Mouse (Mus musculus): Measurements from ENCODE around the gene Cisd3.

Cisd3 gene

DNA sequence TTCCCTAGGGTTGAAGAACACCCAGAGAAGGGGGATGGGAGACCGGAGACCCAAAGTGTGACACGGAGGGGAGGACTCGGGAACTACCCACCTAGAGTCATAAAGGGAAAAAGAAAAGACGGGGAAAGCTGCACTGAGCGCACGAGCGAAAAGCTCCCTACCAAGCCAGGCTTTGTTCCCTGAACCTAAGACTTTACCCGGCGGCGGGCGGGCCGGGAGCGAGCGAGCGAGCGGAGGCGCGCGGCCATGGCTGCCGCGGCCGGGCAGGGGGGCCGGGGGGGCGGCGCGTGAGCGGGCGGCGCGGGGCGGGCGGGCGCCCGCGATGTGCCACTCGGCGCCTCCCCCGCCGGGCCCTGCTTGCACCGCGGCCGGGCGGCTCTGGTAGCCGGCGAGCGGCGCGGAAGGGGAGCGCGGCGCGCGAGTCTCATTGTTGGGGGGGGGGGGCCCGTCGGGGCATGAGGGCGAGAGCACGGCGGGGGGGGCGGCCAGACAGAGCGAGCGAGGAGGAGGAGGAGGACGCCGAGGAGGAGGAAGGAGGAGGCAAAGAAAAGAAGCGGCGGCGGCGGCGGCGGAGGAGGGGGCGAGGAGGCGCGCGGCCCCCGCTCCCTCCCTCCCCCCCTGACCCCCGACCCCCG is 22.6 kb upstream of the Cisd3 start, which contains the start of gene Mllt6:
Mllt6 (plus strand) TSS at position 522 of the 635 bp plus-strand sequence.
- no peak for DNase-seq (ENCODE audit: low read depth, low spot score)

DNA sequence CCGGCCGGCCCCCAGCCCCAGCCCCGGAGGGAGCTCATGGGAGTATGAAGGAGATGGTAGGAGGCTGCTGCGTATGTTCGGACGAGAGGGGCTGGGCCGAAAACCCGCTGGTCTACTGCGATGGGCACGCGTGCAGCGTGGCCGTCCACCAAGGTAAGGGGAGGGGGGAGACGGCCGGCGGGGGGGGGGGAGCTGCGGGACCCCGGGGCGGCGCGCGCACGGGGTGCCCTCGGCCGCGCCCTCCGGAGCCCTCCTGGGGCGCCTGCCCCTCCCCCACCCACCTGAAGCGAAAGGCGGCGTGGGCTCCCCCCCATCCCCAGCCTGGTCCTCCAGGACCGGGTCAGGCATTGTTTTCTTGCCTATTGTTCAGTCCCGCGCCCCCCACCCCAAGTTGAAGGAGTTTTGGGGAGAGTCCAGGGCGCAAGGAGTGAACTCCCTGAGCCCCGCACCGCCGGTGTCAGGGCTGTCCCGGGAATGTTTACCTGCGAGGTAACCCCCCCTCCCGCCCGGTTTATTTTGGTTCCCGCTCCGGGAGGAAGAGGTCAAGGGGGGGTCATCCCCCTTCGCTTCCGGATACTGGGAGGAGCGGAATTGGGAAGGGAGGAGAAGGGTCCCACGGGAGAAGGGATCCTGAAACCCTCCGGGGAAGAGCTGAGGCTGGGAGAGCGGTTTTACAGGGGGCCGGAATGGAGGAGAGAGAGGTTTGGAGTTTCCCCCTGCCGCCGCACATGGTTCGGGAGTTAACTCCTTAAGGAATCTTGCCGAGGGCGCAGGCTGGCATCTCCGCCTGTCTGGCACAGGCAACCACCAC is 21.9 kb upstream of the Cisd3 start:
- no peak for DNase-seq (ENCODE audit: low read depth, low spot score)

DNA sequence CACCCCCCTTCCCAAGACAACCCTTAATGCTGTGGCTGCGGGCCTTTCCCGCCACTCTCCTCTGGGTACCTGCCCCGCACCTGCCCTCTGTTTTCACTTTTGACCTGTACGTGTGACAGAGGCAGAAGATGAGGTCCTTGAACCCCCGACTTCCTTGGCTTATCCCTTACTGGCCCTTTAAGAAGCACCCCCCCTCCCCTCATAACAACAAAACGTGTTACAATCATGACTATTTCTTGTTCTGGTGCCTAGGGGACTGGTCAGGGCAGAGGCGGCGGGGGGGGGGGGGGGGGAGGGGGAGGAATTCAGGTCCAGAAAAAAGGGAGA is 21.3 kb upstream of the Cisd3 start:
- DNase-seq (ENCODE audit: low read depth, low spot score), result no peak

DNA sequence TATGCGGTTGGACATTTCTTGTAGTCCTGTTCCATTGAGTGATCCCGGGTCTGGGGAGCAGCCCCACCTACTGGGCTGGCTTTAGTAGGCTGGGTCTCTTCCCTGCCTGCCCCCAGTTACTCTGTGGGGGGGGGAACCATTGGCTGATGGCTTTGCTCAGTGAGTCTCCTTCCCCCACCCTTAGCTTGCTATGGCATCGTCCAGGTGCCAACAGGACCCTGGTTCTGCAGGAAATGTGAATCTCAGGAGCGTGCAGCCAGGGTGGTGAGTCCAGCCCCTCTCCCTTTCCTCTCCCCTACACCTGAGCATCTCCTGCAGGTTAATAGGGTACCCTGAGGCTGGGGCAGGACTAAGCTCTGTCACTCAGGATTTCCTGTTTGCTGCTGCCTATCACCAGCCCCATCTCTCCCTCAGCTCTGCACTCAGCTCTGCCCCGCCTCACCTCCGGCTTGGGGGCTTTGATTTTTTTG is 20.8 kb upstream of the Cisd3 start:
- no peak for DNase-seq (ENCODE audit: low read depth, low spot score)

DNA sequence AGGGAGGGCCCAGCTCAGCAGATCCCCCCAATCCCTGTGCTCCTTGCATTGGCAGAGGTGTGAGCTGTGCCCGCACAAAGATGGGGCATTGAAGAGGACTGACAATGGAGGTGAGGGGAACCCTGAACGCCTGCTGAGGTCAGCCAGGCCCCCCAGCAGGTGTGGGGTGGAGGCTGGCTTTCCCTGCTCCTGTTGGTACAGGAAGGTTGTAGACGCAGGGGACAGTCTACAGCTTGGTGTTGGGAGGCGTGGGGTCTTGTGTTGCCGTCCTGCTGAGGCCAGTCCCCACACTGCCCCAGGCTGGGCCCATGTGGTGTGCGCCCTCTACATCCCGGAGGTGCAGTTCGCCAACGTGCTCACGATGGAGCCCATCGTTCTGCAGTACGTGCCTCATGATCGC is 20.2 kb upstream of the Cisd3 start:
- DNase-seq (ENCODE audit: low read depth, low spot score), result no peak

DNA sequence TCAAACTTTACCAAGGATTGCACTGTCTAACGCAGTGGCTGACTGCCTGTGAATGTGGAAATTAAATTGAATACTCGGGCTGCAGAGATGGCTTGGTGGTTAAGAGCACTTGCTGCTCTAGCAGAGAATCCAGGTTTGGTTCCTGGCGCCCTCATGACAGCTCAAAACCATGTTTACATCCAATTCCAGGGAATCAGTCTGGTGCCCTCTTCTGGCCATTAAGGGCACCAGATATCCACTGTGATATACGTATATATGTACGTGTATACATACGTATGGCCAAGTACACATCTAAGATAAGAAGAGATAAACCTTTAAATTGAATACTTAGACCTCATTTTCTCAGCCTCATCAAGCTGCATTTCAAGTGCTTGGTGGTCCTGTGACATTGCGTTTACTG is 19.4 kb upstream of the Cisd3 start:
- DNase-seq (ENCODE audit: low read depth, low spot score), result no peak

DNA sequence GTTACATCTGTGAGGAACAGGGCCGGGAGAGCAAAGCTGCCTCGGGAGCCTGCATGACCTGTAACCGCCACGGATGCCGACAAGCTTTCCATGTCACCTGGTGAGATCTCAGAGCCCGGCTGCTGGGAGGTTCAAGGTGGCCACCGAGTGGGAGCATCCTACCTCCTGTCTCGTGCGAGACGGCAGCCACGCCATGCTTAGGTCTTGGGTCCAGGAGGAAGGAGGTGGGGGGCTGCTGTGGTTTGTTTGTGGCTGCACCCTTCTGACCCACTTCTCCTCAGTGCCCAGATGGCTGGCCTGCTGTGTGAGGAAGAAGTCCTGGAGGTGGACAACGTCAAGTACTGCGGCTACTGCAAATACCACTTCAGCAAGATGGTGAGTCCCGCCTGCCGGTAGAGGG is 18.8 kb upstream of the Cisd3 start:
- no peak for DNase-seq (ENCODE audit: low read depth, low spot score)

DNA sequence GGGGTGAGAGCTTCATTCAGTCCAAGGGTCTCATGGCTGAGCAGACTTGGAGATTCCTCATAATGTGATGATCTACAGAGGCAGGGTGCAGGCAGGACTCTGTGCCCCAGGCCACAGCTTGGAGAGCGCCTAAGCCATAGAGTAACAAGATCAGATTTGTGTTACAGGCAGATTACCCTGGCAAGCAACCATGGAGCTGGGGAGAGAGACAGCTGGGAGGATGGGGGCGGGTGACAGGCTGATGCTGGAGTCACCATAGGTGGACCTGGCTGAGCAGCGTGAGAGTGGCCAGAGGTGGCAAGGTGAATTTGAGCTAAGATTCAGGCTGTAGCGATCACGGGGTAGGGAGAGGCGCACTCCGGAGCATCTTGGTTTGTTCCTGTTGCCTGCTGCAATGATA is 17.5 kb upstream of the Cisd3 start:
- DNase-seq (ENCODE audit: low read depth, low spot score), result no peak

DNA sequence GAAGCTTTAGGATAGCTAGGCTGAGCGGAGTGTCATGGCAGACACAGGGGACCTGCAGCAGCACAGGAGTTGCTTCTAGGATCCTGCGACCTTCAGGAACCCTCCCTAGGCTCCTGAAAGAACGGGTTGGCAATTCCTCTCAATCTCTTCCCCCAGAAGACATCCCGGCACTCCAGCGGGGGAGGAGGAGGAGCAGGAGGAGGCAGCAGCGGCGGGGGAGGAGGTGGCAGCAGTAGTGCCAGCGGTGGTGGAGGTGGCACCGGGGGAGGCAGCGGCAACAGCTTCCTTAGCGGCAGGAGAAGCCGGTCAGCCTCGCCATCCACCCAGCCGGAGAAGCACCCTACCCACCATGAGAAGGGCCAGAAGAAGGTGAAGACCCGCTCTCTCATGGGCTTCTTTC is 16.4 kb upstream of the Cisd3 start:
- no peak for DNase-seq (ENCODE audit: low read depth, low spot score)

DNA sequence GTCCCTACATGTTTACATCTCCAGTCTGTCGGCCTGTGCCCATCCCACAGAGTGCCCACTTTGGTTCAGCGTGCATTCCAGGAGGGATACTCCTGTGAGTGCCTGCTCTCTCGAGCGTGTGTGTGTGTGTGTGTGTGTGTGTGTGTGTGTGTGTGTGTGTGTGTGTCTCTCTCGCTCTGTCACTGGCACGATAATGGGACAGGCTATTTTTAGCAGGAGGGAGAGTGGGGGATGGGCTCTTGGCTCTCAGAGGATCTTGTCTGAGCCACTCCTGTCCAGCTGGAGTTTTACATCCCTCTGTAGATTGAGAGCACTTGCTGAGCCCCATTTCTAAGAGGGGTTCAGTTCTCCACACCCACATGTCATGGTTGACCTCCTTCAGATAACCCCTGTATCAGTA is 15.8 kb upstream of the Cisd3 start:
- DNase-seq (ENCODE audit: low read depth, low spot score), result no peak

DNA sequence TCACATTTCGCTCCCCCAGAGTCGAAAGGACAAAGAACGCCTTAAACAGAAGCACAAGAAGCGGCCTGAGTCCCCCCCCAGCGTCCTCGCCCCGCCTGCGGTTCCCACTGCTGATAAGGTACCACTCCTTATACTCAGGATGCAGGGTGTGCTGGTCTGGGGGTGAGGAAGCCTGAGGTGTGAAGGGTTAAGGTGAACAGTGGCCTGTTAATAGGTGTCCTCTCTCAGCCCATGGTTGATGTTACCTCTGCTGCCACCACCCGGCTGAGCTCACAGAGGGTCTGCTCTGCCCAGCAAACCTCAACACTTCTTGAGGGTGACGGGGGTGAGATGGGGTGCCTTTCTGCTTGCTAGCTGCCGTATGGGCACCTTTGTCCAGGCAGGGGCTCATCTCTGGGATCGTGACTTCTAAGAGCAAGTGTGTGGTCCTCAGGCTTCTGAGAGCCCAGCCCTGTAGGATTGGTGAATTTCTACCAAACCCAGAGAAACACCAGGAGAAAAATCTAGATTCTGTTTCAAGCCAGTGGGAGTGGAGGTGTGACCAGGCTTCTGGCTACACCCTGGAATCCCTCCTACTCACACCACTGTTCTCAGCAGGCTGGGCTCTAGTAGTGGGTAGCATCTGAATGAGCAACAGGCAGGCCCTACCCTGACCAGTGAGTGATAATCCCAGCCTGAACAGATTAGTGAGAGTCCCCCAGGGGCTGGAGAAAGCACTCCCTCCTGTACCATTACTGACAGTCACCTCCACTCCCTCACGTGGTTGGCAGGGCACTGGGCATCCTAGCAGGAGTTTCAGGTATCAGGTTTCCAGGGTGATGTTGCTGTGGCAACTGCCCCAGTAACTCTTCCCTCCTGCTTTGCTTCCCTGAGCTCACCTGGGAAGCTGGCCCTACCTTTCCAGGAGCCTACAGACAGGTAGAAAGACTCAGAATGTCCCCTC is 15.1 kb upstream of the Cisd3 start:
- DNase-seq (ENCODE audit: low read depth, low spot score), result peak; percentile 57

DNA sequence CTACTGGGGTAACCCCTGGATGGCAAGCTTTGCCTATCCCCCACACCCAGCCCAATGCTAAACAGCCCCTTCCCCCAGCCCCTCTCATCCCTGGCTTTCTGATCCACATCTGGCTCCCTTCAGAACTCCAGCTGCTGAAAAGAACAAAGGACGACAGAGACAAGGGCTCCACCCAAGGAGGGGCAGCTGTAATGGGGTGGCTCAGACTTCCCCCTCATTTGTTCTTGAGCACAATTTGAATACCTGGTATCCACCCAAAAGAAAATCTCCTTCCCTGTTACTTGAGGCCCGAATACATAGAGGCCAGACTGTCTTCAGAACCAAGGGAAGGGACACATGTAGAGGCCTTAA is 14.5 kb upstream of the Cisd3 start:
- no peak for DNase-seq (ENCODE audit: low read depth, low spot score)

DNA sequence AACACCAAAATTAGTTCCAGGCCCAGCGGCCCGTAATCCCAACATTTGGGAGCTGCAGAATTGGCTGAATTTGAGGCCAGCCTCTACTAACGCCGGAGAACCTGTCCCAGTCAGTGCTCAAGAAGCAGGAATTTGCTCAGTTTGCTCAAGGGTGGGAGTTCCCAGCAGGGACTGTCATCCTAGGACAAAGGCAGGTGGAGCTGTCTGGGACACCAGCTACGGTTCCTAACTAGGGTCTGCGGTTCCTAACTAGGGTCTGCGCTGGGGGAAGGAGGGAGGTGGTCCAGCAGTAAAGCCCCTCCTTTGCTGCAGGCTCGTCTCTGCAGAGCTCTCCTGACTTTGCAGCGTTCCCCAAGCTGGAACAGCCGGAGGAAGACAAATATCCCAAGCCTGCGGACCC is 12.5 kb upstream of the Cisd3 start:
- no peak for DNase-seq (ENCODE audit: low read depth, low spot score)

DNA sequence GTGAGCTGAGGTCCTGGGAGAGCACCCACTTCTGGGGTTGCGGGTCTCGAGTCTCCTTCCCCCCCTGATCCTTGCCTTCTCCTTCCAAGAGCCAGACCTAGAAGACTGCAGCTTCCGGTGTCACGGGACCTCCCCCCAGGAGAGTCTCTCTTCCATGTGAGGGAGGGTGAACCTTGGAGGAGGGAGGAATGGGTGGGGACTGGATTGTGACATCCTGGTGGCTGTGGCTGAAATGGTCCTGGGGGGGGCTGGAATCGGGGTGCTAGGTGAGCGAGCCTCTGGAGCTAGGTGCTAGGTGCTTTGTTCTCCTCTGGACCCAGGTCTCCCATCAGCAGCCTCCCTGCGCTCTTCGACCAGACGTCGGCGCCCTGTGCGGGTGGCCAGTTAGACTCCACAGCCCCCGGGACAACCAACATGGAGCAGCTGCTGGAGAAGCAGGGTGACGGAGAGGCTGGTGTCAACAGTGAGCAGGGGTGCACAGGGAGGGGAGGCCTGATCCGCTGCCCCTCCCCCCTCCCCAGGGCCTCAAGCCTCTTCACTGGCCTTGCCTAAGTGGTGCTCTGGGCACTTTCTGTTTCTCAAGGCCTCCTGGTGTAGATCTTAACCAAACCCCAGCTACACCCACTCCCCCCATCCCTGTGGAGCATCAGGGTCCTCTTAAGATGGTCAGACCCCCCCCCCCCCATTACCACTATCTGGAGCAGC is 9.4 kb upstream of the Cisd3 start:
- DNase-seq (ENCODE audit: low read depth, low spot score), result no peak

DNA sequence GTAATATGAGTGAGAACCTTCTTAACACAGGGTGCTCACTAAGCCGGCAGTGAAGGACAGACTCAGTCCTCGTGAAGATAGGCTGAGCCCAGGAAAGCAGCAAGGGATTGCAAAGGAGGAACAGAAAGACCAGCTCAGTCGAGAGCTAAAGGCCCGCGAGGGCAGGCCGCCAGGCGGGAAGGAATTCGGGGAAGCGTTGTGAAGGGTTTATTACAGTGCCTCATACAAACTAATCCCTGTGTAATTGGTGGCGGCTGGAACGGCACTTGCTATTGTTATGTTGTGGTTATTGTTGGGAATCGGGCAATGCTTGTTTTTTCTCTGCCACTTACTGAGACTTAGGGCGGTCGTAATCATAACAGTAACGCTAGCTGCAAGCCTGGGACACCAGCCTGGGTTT is 8.2 kb upstream of the Cisd3 start:
- DNase-seq (ENCODE audit: low read depth, low spot score), result no peak

DNA sequence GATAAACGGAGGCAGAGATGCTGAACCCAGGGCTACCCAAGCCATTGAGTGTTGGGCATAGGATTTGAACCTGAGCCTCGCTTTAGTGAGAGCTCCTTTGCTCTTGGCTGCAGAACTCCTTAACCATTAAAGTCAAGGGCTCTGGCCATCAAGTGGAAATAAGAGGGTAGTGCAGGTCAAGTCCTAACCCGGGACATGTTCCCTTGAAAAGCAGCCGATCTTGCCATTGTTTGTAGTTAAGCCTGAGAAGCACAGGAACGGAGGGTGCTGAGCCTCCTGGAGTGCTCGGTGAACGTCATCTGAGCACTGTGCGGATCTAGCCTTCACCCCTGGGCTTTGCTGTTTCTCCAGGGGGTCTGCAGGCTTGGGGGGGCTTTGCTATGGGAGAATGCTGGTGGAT is 7.8 kb upstream of the Cisd3 start:
- DNase-seq (ENCODE audit: low read depth, low spot score), result no peak

DNA sequence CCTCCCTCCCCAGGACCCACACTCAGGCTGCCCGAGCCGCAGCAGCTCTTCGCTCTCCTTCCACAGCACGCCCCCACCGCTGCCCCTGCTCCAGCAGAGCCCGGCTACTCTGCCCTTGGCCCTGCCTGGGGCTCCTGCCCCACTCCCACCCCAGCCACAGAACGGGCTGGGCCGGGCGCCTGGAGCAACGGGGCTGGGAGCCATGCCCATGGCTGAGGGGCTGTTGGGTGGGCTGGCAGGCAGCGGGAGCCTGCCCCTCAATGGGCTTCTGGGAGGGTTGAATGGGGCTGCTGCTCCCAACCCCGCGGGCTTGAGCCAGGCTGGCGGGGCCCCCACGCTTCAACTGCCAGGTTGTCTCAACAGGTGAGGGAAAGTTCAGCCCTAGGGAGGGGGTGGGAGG is 7.3 kb upstream of the Cisd3 start:
- no peak for DNase-seq (ENCODE audit: low read depth, low spot score)

DNA sequence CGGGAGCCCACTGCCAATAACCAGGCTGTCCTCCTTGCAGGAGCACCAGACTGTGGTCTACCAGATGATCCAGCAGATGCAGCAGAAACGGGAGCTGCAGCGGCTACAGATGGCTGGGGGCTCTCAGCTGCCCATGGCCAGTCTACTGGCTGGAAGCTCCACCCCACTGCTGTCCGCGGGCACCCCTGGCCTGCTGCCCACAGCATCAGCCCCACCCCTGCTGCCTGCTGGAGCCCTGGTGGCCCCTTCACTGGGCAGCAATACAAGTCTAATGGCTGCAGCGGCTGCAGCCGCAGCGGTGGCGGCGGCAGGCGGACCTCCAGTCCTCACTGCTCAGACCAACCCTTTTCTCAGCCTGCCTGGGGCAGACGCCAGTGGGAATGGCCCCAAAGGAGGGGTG is 5.2 kb upstream of the Cisd3 start:
- no peak for DNase-seq (ENCODE audit: low read depth, low spot score)

DNA sequence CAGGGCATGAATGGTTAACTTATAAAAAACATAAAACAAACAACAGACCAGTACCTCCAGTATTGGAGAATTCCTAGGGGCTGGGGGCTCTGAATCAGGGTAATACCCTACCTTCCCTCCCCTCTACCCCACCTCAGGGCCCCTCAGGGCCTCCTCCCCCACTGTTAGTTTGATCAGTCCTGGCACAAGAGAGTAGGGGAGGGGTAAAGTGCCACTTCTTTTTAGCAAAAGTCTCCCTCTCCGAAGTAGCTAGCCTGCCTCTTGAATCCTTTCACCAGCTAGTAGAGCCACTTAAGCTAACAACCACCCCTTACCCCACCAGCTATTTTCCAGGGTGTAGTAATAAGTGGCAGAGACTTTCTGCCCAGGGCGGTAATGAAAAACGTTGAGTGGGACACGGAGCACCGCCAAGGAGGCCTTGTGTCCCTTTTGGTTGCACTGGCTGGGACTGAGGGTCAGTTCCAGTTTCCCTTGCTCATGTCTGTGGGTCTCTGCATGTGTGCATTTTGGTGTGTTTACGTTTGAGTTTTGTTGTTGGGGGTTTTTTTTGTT is 3.0 kb upstream of the Cisd3 start:
- DNase-seq (ENCODE audit: low read depth, low spot score), result no peak

DNA sequence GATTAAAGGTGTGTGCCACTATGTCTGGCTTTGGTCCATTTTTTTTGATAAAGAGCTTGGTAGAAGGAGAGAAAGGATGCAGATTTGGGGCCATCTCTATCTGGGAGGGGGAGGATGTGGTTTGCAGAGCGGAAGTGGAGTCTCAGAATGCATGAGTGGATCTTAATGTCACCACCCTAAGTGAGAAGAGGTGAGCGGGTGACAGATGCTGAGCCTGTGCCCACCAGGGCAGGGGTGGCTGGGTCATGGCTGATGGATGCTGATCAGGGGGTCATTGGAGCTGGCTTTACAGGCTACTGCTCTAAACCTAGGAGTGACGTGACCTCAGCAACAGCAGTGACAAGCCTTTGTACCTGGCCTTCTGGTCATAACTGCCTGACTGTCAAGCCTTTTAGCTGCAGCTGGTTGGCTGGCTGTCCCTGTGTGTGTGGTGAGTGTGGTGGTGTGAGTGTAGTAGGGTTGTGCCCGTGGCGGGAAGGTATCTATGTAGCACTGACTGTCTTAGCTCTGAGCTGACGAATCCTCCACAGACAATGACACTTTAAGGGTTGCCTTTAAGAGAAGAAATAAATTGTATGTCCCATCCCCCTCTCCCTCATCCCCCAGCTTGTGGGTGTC is 1.5 kb upstream of the Cisd3 start:
- no peak for DNase-seq (ENCODE audit: low read depth, low spot score)

DNA sequence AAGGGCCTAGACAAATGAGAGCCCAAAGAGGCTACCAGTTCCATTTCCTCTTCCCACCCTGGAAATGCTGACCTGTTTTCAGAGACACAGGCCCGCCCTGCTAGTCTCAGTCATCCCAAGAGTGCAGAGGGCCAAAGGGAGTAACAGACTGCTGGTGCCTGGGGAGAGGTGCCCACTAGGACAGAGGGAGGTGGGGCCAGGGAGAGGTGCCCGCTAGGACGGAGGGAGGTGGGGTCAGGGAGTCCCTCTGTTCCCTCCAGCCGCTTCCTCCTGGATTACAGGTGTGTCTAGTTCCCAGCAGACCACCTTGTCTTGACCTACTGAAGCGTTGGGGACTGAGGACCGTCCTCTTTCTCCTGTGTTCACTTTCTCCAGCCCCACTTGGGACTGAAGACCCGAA is 860 bp upstream of the Cisd3 start:
- no peak for DNase-seq (ENCODE audit: low read depth, low spot score)
